Mouse (Mus musculus) CH12F3 (cell line): ENCODE measurements around the gene Olfr209.
"Not testable (repeated sequence)": the region's sequence is repeated elsewhere in the genome, so short reads cannot be mapped to it uniquely, and the experiment has no call there.

Source experiments
- in situ Hi-C: fragments of 300-500 bp; cut with MboI; formaldehyde crosslinking; loops from 2 replicates; pipeline ENCODE4 v1.14.3; 2020; ENCODE audit warnings: low sequenced_read_pairs

The Olfr209 gene

DNA sequence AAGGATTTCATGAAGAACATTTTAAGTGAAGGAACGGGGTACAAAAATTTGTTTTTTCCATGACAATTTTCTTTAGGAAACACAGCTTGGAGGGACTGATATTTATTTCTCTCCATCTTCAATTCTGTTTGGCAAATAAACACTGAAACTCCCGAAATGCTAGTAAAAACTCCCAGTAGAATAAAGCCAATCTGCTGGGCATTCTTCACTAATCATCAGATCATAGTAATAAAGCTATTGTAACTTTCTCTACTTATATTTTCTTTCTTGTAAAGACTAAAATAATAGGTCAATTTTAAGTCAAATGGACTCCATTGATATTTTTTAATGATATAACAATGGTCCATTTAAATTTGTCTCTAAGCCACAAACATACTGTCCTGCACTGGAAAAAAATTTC is at the start of gene Olfr209:
Olfr209 (minus strand) TSS at position 101 of the 400 bp plus-strand sequence.
- in situ Hi-C loops = no loop called here

DNA sequence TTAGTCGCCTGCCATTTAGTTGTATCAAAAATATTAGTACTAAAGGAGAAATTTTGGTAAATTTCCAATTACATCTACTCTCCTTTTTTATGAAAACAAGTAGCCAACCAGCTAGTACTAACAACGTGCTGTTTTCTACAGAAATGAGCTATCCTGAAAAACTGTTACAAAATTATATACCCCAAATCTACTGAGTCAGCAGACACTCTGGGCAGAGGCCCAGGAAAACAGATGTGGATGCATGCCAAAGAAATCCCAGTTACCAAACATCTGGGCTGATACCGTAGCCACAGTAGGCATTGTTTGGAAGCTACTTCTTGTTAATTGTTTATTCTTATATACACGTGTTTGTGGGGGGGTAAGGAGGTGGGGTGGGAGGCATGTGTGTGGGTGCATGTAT is 49.7 kb upstream of the Olfr209 start:
- in situ Hi-C loops = loop anchor here (25.0 kb wide), 1 partner anchor 976 kb away; no protein-coding TSS in a partner anchor

GRCm38 (mm10) chr16:59409800-59410199 is 46.0 kb upstream of the Olfr209 start:
- in situ Hi-C loops = loop anchor here (25.0 kb wide), 1 partner anchor 972 kb away; no protein-coding TSS in a partner anchor

DNA sequence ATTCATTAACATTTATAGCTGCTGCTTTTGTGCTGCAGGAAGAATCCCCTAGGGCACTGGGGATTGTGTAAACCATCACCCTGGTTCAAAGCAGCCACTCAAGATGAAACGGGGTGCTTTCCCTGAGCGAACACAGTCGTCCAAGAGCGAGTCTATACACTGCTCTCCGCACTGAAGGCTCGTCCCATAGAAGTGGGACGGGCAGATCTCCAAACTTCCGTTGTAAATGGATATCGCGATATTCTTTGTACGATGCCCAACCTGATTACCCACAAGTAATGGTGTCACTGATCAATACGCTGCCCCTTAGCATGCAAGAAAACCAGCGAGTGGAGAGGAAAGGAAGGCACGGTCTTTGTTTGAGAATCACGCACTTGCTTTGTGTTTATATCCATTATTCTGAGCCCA is 45.6 kb upstream of the Olfr209 start:
- in situ Hi-C loops = loop anchor here (25.0 kb wide), 1 partner anchor 972 kb away; no protein-coding TSS in a partner anchor

GRCm38 (mm10) chr16:59407032-59407431 is 43.2 kb upstream of the Olfr209 start, which contains the start of gene Gabrr3:
Gene Gabrr3, plus strand, starts transcription at chr16:59407332.
- in situ Hi-C loops = loop anchor here (25.0 kb wide), 1 partner anchor 970 kb away; no protein-coding TSS in a partner anchor

GRCm38 (mm10) chr16:59404798-59405197 is 41.0 kb upstream of the Olfr209 start:
- in situ Hi-C loops = loop anchor here (25.0 kb wide), 1 partner anchor 967 kb away; no protein-coding TSS in a partner anchor

- in situ Hi-C loops = loop anchor here (25.0 kb wide), 1 partner anchor 966 kb away; no protein-coding TSS in a partner anchor
These were observed 39.9 kb upstream of the Olfr209 start for GRCm38 (mm10) chr16:59403684-59404083.

GRCm38 (mm10) chr16:59401985-59402384 is 38.2 kb upstream of the Olfr209 start:
- in situ Hi-C loops = loop anchor here (25.0 kb wide), 1 partner anchor 965 kb away; no protein-coding TSS in a partner anchor

GRCm38 (mm10) chr16:59401102-59401501 is 37.3 kb upstream of the Olfr209 start:
- in situ Hi-C loops = loop anchor here (25.0 kb wide), 1 partner anchor 964 kb away; no protein-coding TSS in a partner anchor

DNA sequence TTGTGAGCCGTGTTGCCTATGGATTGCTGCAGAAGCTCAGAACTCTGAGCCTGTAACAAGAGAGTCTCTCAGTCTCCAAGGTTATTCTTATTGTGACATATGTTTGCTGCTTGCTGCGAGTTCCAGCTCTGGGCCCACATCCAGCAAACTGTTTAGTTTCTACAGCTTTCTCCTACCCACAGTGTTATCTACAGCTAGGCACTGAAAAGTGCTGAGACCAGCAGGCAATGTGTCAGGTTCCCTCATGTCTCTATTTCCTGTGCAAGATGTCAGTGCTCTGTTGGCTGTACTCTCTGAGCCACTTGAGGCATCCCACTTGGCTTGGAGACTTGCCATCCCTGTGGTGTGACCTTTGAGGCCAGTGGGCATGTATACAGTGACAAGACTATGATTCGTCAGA is 29.5 kb upstream of the Olfr209 start:
- in situ Hi-C loops = no loop called here

DNA sequence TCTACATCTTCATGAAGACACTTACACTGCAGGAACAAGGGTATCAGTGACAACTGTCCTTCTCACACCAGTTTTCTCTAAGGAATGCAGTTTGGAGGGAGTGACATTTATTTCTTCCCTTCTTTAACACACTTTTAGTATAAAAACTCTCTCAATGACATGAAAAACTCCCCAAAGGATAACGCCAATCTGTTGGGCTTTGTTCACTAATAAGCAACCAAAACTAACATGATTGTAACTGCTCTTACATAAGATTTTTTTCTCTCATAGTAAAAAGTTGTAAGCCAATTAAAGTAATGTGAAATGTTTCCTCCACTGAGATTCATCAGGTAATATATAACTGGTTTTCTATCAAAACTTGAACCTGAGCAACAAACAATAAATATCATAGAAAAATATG is 14.6 kb downstream of the Olfr209 start, which contains the start of gene Olfr206:
Olfr206 (minus strand) TSS at position 101 of the 400 bp plus-strand sequence.
- in situ Hi-C loops = no loop called here

- in situ Hi-C loops = no loop called here
These were observed 32.8 kb downstream of the Olfr209 start, which contains the start of gene Olfr205 for GRCm38 (mm10) chr16:59331038-59331437. Gene Olfr205, minus strand, starts transcription at chr16:59331138.

GRCm38 (mm10) chr16:59323262-59323661 is 40.5 kb downstream of the Olfr209 start:
- in situ Hi-C loops = not testable (repeated sequence)

DNA sequence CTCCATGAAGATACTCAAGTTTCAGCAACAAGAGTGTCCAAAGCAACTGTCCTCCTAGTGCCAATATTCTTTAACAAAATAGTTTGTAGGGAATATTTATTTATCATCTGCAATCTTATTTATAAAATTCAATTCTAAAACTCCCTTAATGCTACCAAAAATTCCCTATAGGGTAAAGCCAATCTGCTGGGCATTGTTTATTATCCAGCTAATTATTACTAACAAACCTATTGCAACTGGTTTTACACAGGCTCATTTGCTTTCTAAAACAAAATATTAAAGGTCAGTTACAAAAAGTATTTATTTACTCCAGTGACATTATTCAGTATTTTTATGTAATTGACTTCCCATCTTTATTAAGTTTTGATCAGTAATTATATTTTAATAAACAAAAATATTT is 45.6 kb downstream of the Olfr209 start, which contains the start of gene Olfr204:
Olfr204 (minus strand) TSS at position 101 of the 400 bp plus-strand sequence.
- in situ Hi-C loops = no loop called here
